Mouse (Mus musculus): Measurements from ENCODE around the gene Kcnd3.

- TF ChIP-seq CTCF (IDR thresholded peaks at IDR 0.05; ENCODE audit: borderline replicate concordance, control insufficient read depth, extremely low read depth, insufficient read depth, low read length, poor library complexity) (no peak), POLR2A (IDR thresholded peaks at IDR 0.05; ENCODE audit: control insufficient read depth, extremely low read depth, insufficient read depth, low read length, poor library complexity) (no peak)
Measured at GRCm38 (mm10) chr3:105710246-105710645, 258.1 kb downstream of the Kcnd3 start.

Measured in thymus, adult 2 months (tissue).